Mouse (Mus musculus) forebrain, embryonic 14.5 days (tissue): ENCODE results near the gene Capn11. TPM values are rescaled to one million over a fixed set of nuclear protein-coding genes. Genes with fewer than 3 reads are reported as not detected.
A peak's percentile ranks its signal among the peaks of the same experiment; 100 is the strongest.

Experiments
- ATAC-seq: fragments of 200-750 bp; cut with Nextera tagmentation; 2 replicates; pipeline ENCODE4 v1.8.0; 2017; ENCODE audit warnings: mild to moderate bottlenecking, moderate library complexity
- DNase-seq: peaks from one replicate; pipeline ENCODE4 v3.0.0-alpha.2; 2015; ENCODE audit warnings: low spot score
- H3K27ac ChIP-seq: fragments of 300-500 bp; sonication (generic); 2 replicates; pipeline ENCODE4 v1.5.1; 2014; ENCODE audit warnings: low read depth, mild to moderate bottlenecking, control low read depth, low read length, moderate library complexity
- H3K27me3 ChIP-seq: fragments of 300-500 bp; sonication (generic); replicated peaks from 2 replicates; pipeline ENCODE4 v1.6.1; 2014; ENCODE audit warnings: low read length, control low read depth, mixed read lengths; ENCODE audit not compliant: control insufficient read depth, insufficient read depth
- H3K36me3 ChIP-seq: fragments of 300-500 bp; sonication (generic); 2 replicates; pipeline ENCODE4 v1.6.1; 2014; ENCODE audit warnings: low read length, control low read depth; ENCODE audit not compliant: control insufficient read depth, insufficient read depth
- H3K4me1 ChIP-seq: fragments of 300-500 bp; sonication (generic); 2 replicates; pipeline ENCODE4 v1.6.1; 2014; ENCODE audit warnings: antibody characterized with exemption, low read length, control low read depth; ENCODE audit not compliant: control insufficient read depth, insufficient read depth
- H3K4me2 ChIP-seq: fragments of 300-500 bp; sonication (generic); 2 replicates; pipeline ENCODE4 v1.6.1; 2014; ENCODE audit warnings: mild to moderate bottlenecking, control low read depth, low read length
- H3K4me3 ChIP-seq: fragments of 300-500 bp; sonication (generic); 2 replicates; pipeline ENCODE4 v1.5.1; 2014; ENCODE audit warnings: low read depth, low read length, control low read depth
- H3K9ac ChIP-seq: fragments of 300-500 bp; sonication (generic); 2 replicates; pipeline ENCODE4 v1.6.1; 2014; ENCODE audit warnings: mild to moderate bottlenecking, low read length, control low read depth, moderate library complexity
- H3K9me3 ChIP-seq: fragments of 300-500 bp; sonication (generic); replicated peaks from 2 replicates; pipeline ENCODE4 v1.6.1; 2016; ENCODE audit warnings: low read length, control low read depth, mixed read lengths; ENCODE audit not compliant: control insufficient read depth
- WGBS: fragments of 180-500 bp; shearing (Covaris S2); extraction: QIAGEN DNeasy Blood & Tissue Kit; methylation state at CpG from one replicate; pipeline ENCODE4 v1.1.7; 2014; 5-methylcytosine and 5-hydroxymethylcytosine counted together
- polyA plus RNA-seq: library from polyadenylated mRNA; unstranded; fragments of >200 nt; fragmentation: Nextera tagmentation; extraction: Ambion mirVana; gene quantifications from 2 replicates; pipeline ENCODE4 v1.2.1, GENCODE M21; 2014

The Capn11 gene
- polyA plus RNA-seq, 1 experiment from 2014 or later, result 0.61 TPM

DNA sequence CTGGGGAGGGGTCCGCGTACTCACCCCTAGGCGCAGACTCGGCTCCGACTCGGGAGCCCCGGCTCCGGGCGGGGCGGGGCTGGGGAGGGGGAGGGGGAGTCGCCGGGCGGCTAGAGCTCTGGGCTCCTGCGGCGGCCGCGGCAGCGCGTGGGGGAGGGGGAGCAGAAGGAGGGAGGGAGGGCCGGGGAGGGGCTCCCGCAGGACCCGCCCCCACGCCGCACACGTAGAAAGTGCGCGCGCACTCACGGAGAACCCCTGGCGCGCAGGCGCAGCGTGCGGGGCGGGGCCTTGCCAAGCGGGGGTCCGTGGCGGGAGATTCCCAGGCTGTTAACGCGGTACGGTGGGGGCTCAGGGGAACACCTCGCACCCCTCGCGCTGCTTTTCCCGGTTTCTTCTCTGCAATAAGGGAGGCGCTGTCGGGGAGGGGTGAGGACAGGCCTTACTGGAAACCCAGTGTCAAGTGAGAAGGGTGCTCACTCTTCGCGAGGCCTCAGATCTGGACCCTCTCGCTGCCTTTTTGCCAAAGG, 27.0 kb upstream of the Capn11 start, which contains the start of gene Mrpl14:
TSS of gene Mrpl14 (plus strand) at position 230 of the 527 bp plus-strand sequence.
- ATAC-seq (peak; percentile 91), DNase-seq (peak; percentile 97)
- H3K27ac ChIP-seq, result peak within 1 kb of the TSS; percentile 86
- peaks cover 25% of the 10 kb centered on the region for H3K4me1 ChIP-seq
- no peaks in the 10 kb centered on the region for H3K27me3 ChIP-seq
- no peaks in the 10 kb centered on the region for H3K9me3 ChIP-seq
- peak within 1 kb of the TSS; percentile 90 for H3K4me2 ChIP-seq
- H3K36me3 ChIP-seq, result no peaks in the 10 kb centered on the region
- WGBS, result under 1% methylated on average over 29 of the region's 50 CpGs
- H3K9ac ChIP-seq, result peak within 1 kb of the TSS; percentile 95
- peak within 1 kb of the TSS; percentile 96 for H3K4me3 ChIP-seq

DNA sequence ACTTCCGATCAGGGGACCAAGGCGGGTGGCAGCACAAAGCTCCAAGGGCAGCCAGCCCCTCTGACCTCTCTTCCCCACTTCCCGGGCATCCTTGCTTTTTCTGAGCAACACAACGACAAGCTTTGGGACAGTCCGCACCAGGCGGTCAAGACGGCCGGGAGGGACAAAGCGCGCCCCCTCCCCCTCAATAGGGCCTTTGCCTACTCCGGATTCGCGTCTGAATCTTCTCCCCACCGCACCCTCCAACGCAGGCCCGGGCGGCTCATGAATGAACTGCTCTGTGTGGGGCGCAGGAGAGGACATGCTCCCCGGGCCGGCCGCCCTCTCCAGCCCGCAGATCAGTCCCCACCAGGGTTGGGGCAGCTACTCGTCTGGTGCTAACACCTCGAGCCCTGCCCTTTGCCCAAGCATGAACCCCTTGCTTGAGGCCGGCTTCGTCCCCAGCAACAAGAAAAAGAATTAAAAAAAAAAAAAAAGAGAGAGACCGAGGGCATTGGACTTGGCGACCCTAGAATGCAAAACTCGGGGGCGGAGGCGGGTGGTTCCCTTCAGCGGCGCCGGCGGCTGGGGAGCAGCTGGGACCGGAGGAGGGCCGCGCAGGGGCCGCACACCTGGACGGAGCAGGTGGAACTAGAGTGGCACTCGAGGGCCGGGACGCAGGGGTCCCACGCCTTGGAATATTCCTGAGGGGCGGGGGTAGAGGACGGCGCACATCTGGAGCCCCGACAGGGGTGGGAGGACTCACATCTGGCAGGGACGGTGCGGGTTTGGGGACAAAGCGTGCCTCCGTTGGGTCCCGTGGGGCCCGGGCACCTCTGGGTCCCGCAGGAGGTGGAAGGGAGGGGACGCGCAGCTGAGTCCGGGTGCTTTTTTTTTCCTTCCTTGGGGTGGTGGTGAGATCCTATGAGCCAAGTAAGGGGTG, 26.3 kb upstream of the Capn11 start:
- Histone ChIP-seq H3K27ac (peak overlapping the region; percentile 86), H3K36me3 (no peaks in the 10 kb centered on the region), H3K9me3 (no peaks in the 10 kb centered on the region), H3K4me3 (peak overlapping the region; percentile 96), H3K4me1 (peaks cover 28% of the 10 kb centered on the region), H3K27me3 (no peaks in the 10 kb centered on the region), H3K4me2 (peak overlapping the region; percentile 64), H3K9ac (peak overlapping the region; percentile 95)
- DNase-seq (peak; percentile 56), ATAC-seq (peak; percentile 47)
- under 1% methylated on average over 58 of the region's 58 CpGs for WGBS

DNA sequence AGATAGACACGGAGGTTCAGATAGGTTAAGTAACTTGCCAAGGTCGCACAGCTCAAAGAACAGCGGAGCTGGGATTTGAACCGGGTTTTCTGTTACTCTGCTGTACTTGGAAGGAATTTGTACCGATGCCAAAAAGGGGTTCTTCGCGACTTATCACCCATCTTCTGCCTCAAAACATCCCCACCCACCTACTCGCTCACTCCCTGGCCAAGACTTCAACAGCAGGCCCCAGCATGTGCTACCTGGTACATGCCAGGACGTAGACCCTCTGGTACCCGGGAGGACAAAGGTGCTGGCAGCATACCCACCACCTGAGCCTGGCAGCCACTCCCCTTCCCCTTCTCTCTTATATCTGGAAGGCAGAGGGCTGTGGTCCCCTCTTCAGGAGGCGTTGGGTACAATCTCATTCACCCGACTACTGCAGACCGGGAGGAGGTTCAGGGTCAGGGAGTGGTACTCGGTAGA, 25.6 kb upstream of the Capn11 start:
- H3K27me3 ChIP-seq, result no peaks in the 10 kb centered on the region
- ATAC-seq, result peak; percentile 4; the same call in 1 of the 2 replicates
- peak; percentile 44 for DNase-seq
- 28% methylated on average over 14 of the region's 14 CpGs for WGBS
- no peaks in the 10 kb centered on the region for H3K36me3 ChIP-seq
- no peaks in the 10 kb centered on the region for H3K9me3 ChIP-seq
- H3K27ac ChIP-seq, result peak overlapping the region; percentile 86
- peak overlapping the region; percentile 64 for H3K4me2 ChIP-seq
- peak overlapping the region; percentile 95 for H3K9ac ChIP-seq
- H3K4me1 ChIP-seq, result peaks cover 28% of the 10 kb centered on the region
- H3K4me3 ChIP-seq, result peak overlapping the region; percentile 96

DNA sequence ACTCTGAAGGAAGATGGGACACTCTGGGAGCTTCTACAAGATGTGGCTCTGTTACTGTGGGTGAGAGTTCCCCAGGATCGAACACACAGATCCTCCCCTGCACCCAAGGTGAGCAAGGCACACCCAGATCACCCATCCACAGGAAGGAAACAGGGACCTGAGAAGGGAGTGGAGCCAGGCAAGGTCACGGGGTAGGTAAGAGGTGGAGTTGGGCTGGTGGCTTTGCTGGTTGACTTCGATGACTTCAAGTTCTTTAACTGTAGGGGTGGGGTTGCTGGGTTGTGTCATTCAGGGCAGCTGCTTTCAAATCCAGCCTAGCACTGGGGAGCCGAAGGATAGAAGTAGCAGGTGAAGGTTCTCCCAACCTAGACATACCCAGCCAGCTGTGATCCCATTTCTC, 23.7 kb upstream of the Capn11 start:
- Histone ChIP-seq H3K9me3 (no peaks in the 10 kb centered on the region), H3K27me3 (no peaks in the 10 kb centered on the region), H3K36me3 (peaks cover 13% of the 10 kb centered on the region), H3K4me2 (no peak overlapping the region), H3K4me3 (no peak overlapping the region), H3K27ac (no peak overlapping the region), H3K4me1 (peaks cover 28% of the 10 kb centered on the region), H3K9ac (no peak overlapping the region)
- DNase-seq (no peak), ATAC-seq (no peak)
- 94% methylated on average over 4 of the region's 4 CpGs for WGBS

DNA sequence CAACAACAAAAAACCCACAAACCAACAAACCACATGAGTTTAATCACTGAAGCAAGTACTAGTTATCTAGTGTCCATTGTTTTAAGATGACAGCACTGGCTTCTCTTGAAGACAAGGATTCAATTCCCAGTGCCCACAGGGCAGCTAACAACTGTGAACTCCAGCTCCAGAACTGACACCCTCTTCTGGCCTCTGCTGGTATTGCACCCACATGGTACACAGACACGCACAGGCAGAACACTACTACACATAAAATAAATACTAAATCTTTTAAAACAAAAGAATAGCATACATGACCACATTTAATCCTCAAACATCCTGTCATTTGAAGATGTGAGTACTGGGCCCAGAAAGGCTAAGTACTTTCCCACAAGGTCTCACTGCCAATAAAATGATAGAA, 22.5 kb upstream of the Capn11 start:
- Histone ChIP-seq H3K4me1 (peaks cover 15% of the 10 kb centered on the region), H3K4me3 (no peak overlapping the region), H3K27ac (no peak overlapping the region), H3K27me3 (no peaks in the 10 kb centered on the region), H3K9ac (no peak overlapping the region), H3K36me3 (peaks cover 25% of the 10 kb centered on the region), H3K4me2 (no peak overlapping the region), H3K9me3 (no peaks in the 10 kb centered on the region)
- ATAC-seq (no peak), DNase-seq (no peak)
- 97% methylated on average over 1 of the region's 1 CpGs for WGBS

DNA sequence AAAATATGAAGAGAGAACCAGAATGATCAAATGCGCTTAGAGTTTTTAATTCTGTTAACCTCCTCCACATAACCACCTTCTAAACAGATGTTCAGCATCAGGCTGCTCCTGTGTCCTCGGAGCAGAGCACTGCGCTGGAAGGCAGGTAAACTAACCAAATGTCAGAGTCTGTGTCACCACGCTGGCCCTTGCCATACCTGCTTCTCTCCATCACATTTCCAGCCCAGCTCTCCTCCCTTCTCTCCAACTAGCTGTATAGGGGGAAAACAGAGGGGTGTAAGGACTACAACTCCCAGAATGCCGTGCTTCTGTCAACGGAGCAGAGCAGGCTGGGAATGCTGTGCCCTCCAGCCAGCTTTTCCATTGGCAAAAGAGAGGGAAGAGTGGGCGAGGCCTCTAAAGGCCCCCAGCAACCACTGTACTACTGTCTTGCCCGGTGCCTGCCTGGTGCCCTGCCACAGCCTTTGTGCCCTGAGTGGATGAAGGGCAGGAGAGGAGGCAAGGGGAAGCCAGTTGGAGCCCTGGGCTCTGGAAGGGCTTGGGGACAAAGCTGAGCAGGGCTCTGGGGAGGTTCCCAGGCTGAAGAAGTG, 21.4 kb upstream of the Capn11 start:
- peak; percentile 82 for ATAC-seq
- Histone ChIP-seq H3K4me1 (peaks cover 14% of the 10 kb centered on the region), H3K4me2 (peak overlapping the region; percentile 42), H3K27ac (peak overlapping the region; percentile 73), H3K27me3 (no peaks in the 10 kb centered on the region), H3K4me3 (peak overlapping the region; percentile 14; the same call in 1 of the 2 replicates), H3K9me3 (no peaks in the 10 kb centered on the region), H3K36me3 (peaks cover 36% of the 10 kb centered on the region), H3K9ac (peak overlapping the region; percentile 53)
- 55% methylated on average over 8 of the region's 8 CpGs for WGBS
- DNase-seq, result peak; percentile 90

DNA sequence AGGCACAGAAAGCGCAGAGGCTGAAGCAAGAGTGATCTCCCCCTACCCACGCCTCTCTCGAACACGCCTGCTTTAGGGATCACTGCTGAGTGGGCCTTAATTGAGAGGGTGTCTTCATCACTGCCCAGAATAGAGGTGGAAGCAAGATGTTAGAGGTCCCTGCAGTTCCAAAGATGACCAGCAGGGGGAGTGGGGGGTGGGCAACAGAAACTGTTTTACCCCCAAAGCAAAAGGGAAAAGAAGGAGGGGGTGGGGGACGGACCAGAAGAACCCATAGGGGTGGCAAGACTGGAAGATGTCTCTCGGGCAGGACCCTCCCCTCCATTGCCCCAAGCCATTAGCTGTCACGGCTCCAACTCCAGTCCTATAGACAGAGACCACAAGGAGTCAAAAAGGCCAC, 19.0 kb upstream of the Capn11 start:
- 35% methylated on average over 7 of the region's 7 CpGs for WGBS
- no peak overlapping the region for H3K9ac ChIP-seq
- no peak overlapping the region for H3K27ac ChIP-seq
- H3K9me3 ChIP-seq, result no peaks in the 10 kb centered on the region
- H3K36me3 ChIP-seq, result peaks cover 55% of the 10 kb centered on the region
- no peak overlapping the region for H3K4me2 ChIP-seq
- no peaks in the 10 kb centered on the region for H3K27me3 ChIP-seq
- DNase-seq (peak; percentile 53), ATAC-seq (no peak)
- peaks cover 3% of the 10 kb centered on the region; the same call in 1 of the 2 replicates for H3K4me1 ChIP-seq
- H3K4me3 ChIP-seq, result no peak overlapping the region

DNA sequence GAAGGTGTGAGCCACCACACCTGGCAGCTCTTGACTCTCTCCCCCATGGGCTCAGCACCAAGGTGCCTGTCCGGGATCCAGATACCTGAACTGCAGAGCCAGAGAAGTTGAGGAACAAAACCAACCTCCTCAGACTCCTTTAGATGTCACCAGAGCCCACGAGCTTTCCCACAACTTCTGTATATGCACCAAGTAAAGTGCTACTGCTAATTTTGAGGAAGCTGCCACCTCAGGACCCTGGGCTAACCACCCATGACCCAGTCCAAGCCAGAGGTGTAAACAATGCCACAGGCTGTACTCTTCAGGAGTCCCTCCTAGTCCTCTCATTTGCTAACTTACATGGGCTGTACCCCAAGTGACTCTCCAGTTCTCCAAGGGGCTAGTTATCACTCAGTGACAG, 13.5 kb upstream of the Capn11 start:
- Histone ChIP-seq H3K36me3 (peaks cover 92% of the 10 kb centered on the region), H3K4me2 (no peak overlapping the region)
- no peak for DNase-seq

More for the DNA sequence above, 13.5 kb upstream of the Capn11 start:
- Histone ChIP-seq H3K27ac (no peak overlapping the region), H3K9me3 (no peaks in the 10 kb centered on the region), H3K27me3 (no peaks in the 10 kb centered on the region), H3K4me1 (no peaks in the 10 kb centered on the region), H3K4me3 (no peak overlapping the region), H3K9ac (no peak overlapping the region)
- 88% methylated on average over 2 of the region's 2 CpGs for WGBS
- ATAC-seq, result no peak
